Mouse (Mus musculus) heart, embryonic 14.5 days (tissue): Measurements from ENCODE around the gene Dusp12. TPM values are rescaled to one million over a fixed set of nuclear protein-coding genes. Genes with fewer than 3 reads are reported as not detected.

ENCODE experiments used
- ATAC-seq: fragments of 200-750 bp; cut with Nextera tagmentation; 2 replicates; pipeline ENCODE4 v1.8.0; 2017; ENCODE audit warnings: low read depth, moderate TSS enrichment; ENCODE audit not compliant: insufficient number of reproducible peaks, insufficient read depth, low FRiP score
- H3K27ac ChIP-seq, 2 experiments: fragments of 200-500 bp in 1 of 2; fragments of 300-500 bp in 1 of 2; sonication (generic) in 1 of 2; replicated peaks in 1 of 2; 2 replicates each; pipeline ENCODE4 v1.5.1; 2012 to 2014; ENCODE audit warnings: low read depth in 2 of 2, low read length in 2 of 2, control low read depth in 1 of 2, mild to moderate bottlenecking in 1 of 2, mixed read lengths in 1 of 2; ENCODE audit not compliant: control insufficient read depth in 1 of 2, insufficient read depth in 1 of 2
- H3K27me3 ChIP-seq: fragments of 300-500 bp; sonication (generic); 2 replicates; pipeline ENCODE4 v1.6.1; 2014; ENCODE audit warnings: mild to moderate bottlenecking, low read length, control low read depth; ENCODE audit not compliant: control insufficient read depth, insufficient read depth
- H3K36me3 ChIP-seq: fragments of 300-500 bp; sonication (generic); 2 replicates; pipeline ENCODE4 v1.6.1; 2014; ENCODE audit warnings: mild to moderate bottlenecking, control low read depth, low read length, mixed read lengths; ENCODE audit not compliant: control insufficient read depth, insufficient read depth
- H3K4me1 ChIP-seq, 2 experiments: fragments of 200-500 bp in 1 of 2; fragments of 300-500 bp in 1 of 2; sonication (generic) in 1 of 2; 2 replicates each; pipeline ENCODE4 v1.6.1; 2012 to 2014; ENCODE audit warnings: low read length in 2 of 2, control low read depth in 1 of 2, mixed read lengths in 1 of 2; ENCODE audit not compliant: control insufficient read depth in 2 of 2, insufficient read depth in 2 of 2
- H3K4me2 ChIP-seq: fragments of 300-500 bp; sonication (generic); 2 replicates; pipeline ENCODE4 v1.6.1; 2014; ENCODE audit warnings: mild to moderate bottlenecking, low read length
- H3K4me3 ChIP-seq, 2 experiments: fragments of 200-500 bp in 1 of 2; fragments of 300-500 bp in 1 of 2; sonication (generic) in 1 of 2; 2 replicates each; pipeline ENCODE4 v1.5.1; 2012 to 2014; ENCODE audit warnings: low read length in 2 of 2, mild to moderate bottlenecking in 2 of 2, control low read depth in 1 of 2, low read depth in 1 of 2, moderate library complexity in 1 of 2; ENCODE audit not compliant: control insufficient read depth in 1 of 2, insufficient read depth in 1 of 2
- H3K9ac ChIP-seq: fragments of 300-500 bp; sonication (generic); 2 replicates; pipeline ENCODE4 v1.6.1; 2014; ENCODE audit warnings: mild to moderate bottlenecking, low read length
- H3K9me3 ChIP-seq: fragments of 300-500 bp; sonication (generic); 2 replicates; pipeline ENCODE4 v1.6.1; 2016; ENCODE audit warnings: low read length, control low read depth; ENCODE audit not compliant: control insufficient read depth
- WGBS: fragments of 180-500 bp; shearing (Covaris S2); extraction: QIAGEN DNeasy Blood & Tissue Kit; methylation state at CpG from one replicate; pipeline ENCODE4 v1.1.7; 2014; 5-methylcytosine and 5-hydroxymethylcytosine counted together
- polyA plus RNA-seq: library from polyadenylated mRNA; unstranded; fragments of >200 nt; fragmentation: Nextera tagmentation; extraction: Ambion mirVana; gene quantifications from 2 replicates; pipeline ENCODE4 v1.2.1, GENCODE M21; 2014

Gene Dusp12
- polyA plus RNA-seq, 1 experiment from 2014 or later: 27.5 TPM

- Histone ChIP-seq H3K4me1 (peaks cover 3 to 14% of the 10 kb centered on the region in 2 experiments; a peak in 3 of 4 replicates), H3K4me3 (no peak overlapping the region), H3K4me2 (no peak overlapping the region), H3K27ac (no peak overlapping the region), H3K36me3 (0 out of 2 replicates have a peak, but pooled peaks cover 7% of the 10 kb centered on the region), H3K27me3 (no peaks in the 10 kb centered on the region), H3K9ac (no peak overlapping the region), H3K9me3 (no peaks in the 10 kb centered on the region)
- ATAC-seq: no peak
- WGBS: 67% methylated on average over 1 of the region's 2 CpGs
Measured at GRCm38 (mm10) chr1:170858872-170859271, 26.5 kb downstream of the Dusp12 start.

- Histone ChIP-seq H3K27ac (no peak overlapping the region), H3K4me1 (peaks cover 3 to 10% of the 10 kb centered on the region in 2 experiments; a peak in 2 of 4 replicates), H3K4me2 (no peak overlapping the region)
Measured at GRCm38 (mm10) chr1:170857369-170857768, 28.0 kb downstream of the Dusp12 start.

GRCm38 (mm10) chr1:170855056-170855760, 30.1 kb downstream of the Dusp12 start:
- Histone ChIP-seq H3K9me3 (no peaks in the 10 kb centered on the region), H3K4me2 (no peak overlapping the region), H3K9ac (no peak overlapping the region), H3K4me3 (no peak overlapping the region), H3K4me1 (peaks cover 7 to 13% of the 10 kb centered on the region in 2 experiments), H3K27ac (no peak overlapping the region), H3K36me3 (peaks cover 15% of the 10 kb centered on the region; the same call in 1 of the 2 replicates), H3K27me3 (no peaks in the 10 kb centered on the region)
- ATAC-seq: no peak
- 74% methylated on average over 13 of the region's 13 CpGs for WGBS

More at GRCm38 (mm10) chr1:170857369-170857768, 28.0 kb downstream of the Dusp12 start:
- Histone ChIP-seq H3K4me3 (no peak overlapping the region), H3K36me3 (peaks cover 14% of the 10 kb centered on the region; the same call in 1 of the 2 replicates), H3K9me3 (no peaks in the 10 kb centered on the region), H3K9ac (no peak overlapping the region), H3K27me3 (no peaks in the 10 kb centered on the region)
- WGBS: 74% methylated on average over 2 of the region's 2 CpGs
- no peak for ATAC-seq

- H3K27me3 ChIP-seq: no peaks in the 10 kb centered on the region
- peaks cover 7 to 13% of the 10 kb centered on the region in 2 experiments for H3K4me1 ChIP-seq
- no peak overlapping the region for H3K4me2 ChIP-seq
- H3K27ac ChIP-seq: no peak overlapping the region
- ATAC-seq: no peak
- no peak overlapping the region for H3K9ac ChIP-seq
- H3K4me3 ChIP-seq: no peak overlapping the region
- 98% methylated on average over 3 of the region's 3 CpGs for WGBS
- H3K9me3 ChIP-seq: no peaks in the 10 kb centered on the region
- peaks cover 17% of the 10 kb centered on the region; the same call in 1 of the 2 replicates for H3K36me3 ChIP-seq
Measured at GRCm38 (mm10) chr1:170853604-170854003, 31.7 kb downstream of the Dusp12 start.

- H3K27ac ChIP-seq: peak overlapping the region in 1 of 2 experiments; percentile 30; a peak in 2 of 4 replicates
- no peak for ATAC-seq
- peak overlapping the region; percentile 52 for H3K4me2 ChIP-seq
- 43% methylated on average over 23 of the region's 23 CpGs for WGBS
- peaks cover 9 to 19% of the 10 kb centered on the region in 2 experiments for H3K4me1 ChIP-seq
- H3K27me3 ChIP-seq: no peaks in the 10 kb centered on the region
- H3K9ac ChIP-seq: peak overlapping the region; percentile 21; the same call in 1 of the 2 replicates
- no peaks in the 10 kb centered on the region for H3K9me3 ChIP-seq
- no peak overlapping the region for H3K4me3 ChIP-seq
- peaks cover 17% of the 10 kb centered on the region; the same call in 1 of the 2 replicates for H3K36me3 ChIP-seq
Measured at GRCm38 (mm10) chr1:170850637-170851624, 34.4 kb downstream of the Dusp12 start.

GRCm38 (mm10) chr1:170850007-170850406, 35.3 kb downstream of the Dusp12 start:
- H3K27ac ChIP-seq: no peak overlapping the region
- H3K4me3 ChIP-seq: no peak overlapping the region
- no peak overlapping the region for H3K9ac ChIP-seq
- H3K27me3 ChIP-seq: no peaks in the 10 kb centered on the region
- WGBS: 90% methylated on average over 2 of the region's 2 CpGs
- H3K4me1 ChIP-seq: peaks cover 14 to 28% of the 10 kb centered on the region in 2 experiments
- no peak for ATAC-seq
- H3K4me2 ChIP-seq: no peak overlapping the region
- peaks cover 16% of the 10 kb centered on the region; the same call in 1 of the 2 replicates for H3K36me3 ChIP-seq
- H3K9me3 ChIP-seq: no peaks in the 10 kb centered on the region
